Mouse (Mus musculus) frontal cortex, postnatal 14 days (tissue): ENCODE measurements around the gene Gm20605.

Experiments
- DNase-seq, 2 experiments: peaks; one replicate each; pipeline ENCODE4 v3.0.0; 2022; ENCODE audit warnings: low spot score in 2 of 2

Gene Gm20605

GRCm38 (mm10) chr5:137690531-137690930, 61.6 kb downstream of the Gm20605 start:
- no peak for DNase-seq

- DNase-seq: no peak
Observed at GRCm38 (mm10) chr5:137691881-137692280, 62.9 kb downstream of the Gm20605 start.
